Mouse (Mus musculus) small intestine, adult 2 months (tissue): Measurements from ENCODE around the gene Nde1. TPM values are rescaled to one million over a fixed set of nuclear protein-coding genes. Genes with fewer than 3 reads are reported as not detected.

Experiments used
- H3K27ac ChIP-seq: fragments of 200-500 bp; 2 replicates; pipeline ENCODE4 v1.5.1; 2012; ENCODE audit warnings: low read depth, low read length, control low read depth, inconsistent platforms; ENCODE audit not compliant: insufficient read depth
- H3K27me3 ChIP-seq: fragments of 200-500 bp; 2 replicates; pipeline ENCODE4 v1.6.1; 2012; ENCODE audit warnings: mild to moderate bottlenecking, moderate library complexity, low read length, inconsistent platforms; ENCODE audit not compliant: control insufficient read depth, insufficient read depth
- H3K36me3 ChIP-seq: fragments of 200-500 bp; 2 replicates; pipeline ENCODE4 v1.6.1; 2012; ENCODE audit warnings: mild to moderate bottlenecking, low read length, control low read depth, inconsistent platforms; ENCODE audit not compliant: control insufficient read depth, insufficient read depth
- H3K4me1 ChIP-seq: fragments of 200-500 bp; 2 replicates; pipeline ENCODE4 v1.6.1; 2012; ENCODE audit warnings: low read length, inconsistent platforms, mixed read lengths; ENCODE audit not compliant: control insufficient read depth, insufficient read depth, insufficient read length
- H3K4me3 ChIP-seq: fragments of 200-500 bp; 2 replicates; pipeline ENCODE4 v1.5.1; 2012; ENCODE audit warnings: low read depth, mild to moderate bottlenecking, control low read depth, inconsistent platforms, low read length, moderate library complexity
- CTCF ChIP-seq: fragments of 200-500 bp; IDR thresholded peaks from 2 replicates; pipeline ENCODE4 v1.5.1; 2012; ENCODE audit warnings: low read depth, mild to moderate bottlenecking, control low read depth, inconsistent platforms, low read length, moderate library complexity, mixed read lengths; ENCODE audit not compliant: insufficient replicate concordance, insufficient read length; ENCODE audit errors: extremely low read depth
- POLR2A ChIP-seq: fragments of 200-500 bp; IDR thresholded peaks from 2 replicates; pipeline ENCODE4 v1.6.1; 2012; ENCODE audit warnings: low read depth, mild to moderate bottlenecking, control low read depth, inconsistent platforms, low read length, moderate library complexity
- WGBS: fragments of 180-500 bp; shearing (Covaris S2); methylation state at CpG from one replicate; pipeline ENCODE4 v1.1.7; 2018; 5-methylcytosine and 5-hydroxymethylcytosine counted together
- polyA plus RNA-seq: library from polyadenylated mRNA; depleted of rRNA; stranded (reverse); fragments of >200 nt; gene quantifications from 2 replicates; pipeline ENCODE4 v1.2.3, GENCODE M21; 2012; rRNA removed

The Nde1 gene
- polyA plus RNA-seq, result 9.7 and 15.8 TPM in 2 replicates

DNA sequence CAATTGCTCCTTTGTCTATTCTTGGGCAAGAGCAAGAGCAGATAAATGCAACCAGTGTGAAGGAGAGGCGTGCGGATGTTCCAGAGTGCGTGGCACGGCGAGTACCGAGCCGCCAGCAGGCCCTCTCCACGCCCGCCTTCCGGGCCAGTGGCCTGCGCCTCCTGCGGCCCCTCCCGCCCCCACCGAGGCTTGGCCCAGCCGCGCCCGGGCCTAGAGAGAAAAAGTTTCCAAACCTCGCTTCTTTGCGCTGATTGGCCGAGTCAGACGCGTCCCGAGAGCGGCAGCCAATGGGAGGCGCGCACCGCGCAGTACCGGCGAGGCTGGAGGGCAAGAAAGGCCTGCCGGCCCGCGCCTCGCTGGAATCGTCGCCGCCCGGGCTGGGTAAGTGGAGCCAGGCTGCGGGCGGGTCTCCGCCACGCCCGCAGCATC, at the start of gene Nde1, which contains the start of gene Marf1:
Nde1 (plus strand) TSS at position 288 of the 429 bp plus-strand sequence.
Marf1 (minus strand) TSS at position 364 of the 429 bp plus-strand sequence.
- under 1% methylated on average over 43 of the region's 43 CpGs for WGBS
- TF ChIP-seq CTCF (no peak), POLR2A (peak; percentile 95)
- Histone ChIP-seq H3K4me3 (peak within 1 kb of the TSS; percentile 92), H3K36me3 (no peaks in the 10 kb centered on the region), H3K27me3 (no peaks in the 10 kb centered on the region), H3K27ac (peak within 1 kb of the TSS; percentile 93), H3K4me1 (peaks cover 2% of the 10 kb centered on the region; the same call in 1 of the 2 replicates)

DNA sequence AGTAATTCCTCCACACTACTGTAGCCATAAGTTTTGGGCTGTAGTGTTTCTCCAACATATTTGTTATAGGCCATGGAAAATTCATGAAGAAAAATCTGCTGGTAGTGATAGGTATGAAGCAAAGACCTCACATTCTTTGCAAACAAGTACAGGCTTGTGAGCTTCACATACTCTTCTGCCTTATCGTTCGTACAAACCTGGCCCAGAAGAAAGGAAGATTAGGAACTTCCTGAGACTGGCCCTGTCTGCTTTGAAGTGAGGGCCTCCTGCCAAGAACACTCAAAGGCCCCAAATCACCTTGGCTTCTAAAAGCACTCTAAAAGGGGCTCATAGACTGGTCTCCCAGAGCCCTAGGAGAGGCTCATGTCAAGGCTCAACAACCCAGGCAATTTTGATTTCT, 45.8 kb upstream of the Nde1 start:
- 48% methylated on average over 2 of the region's 2 CpGs for WGBS
- H3K36me3 ChIP-seq, result peaks cover 67% of the 10 kb centered on the region

DNA sequence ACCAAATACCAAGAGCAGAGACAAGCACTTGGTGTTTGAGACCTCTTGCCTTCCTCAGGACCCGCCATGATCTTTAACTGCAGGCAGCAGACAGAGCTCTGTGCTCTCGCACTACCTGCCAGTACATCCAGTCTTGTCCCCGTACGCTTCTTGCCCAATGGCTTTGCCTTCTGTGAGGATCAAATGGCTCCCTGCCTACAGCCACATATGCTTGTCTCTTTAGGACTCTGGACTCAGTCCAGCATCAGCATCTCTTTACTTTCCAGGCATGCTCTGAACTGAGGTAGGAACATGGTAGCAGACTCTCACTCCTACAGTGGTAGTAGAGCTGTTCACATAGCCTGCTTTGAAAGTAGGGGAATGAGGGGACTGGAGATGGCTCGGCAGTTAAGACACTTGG, 42.1 kb upstream of the Nde1 start:
- no peak for TF ChIP-seq POLR2A
- Histone ChIP-seq H3K27me3 (no peaks in the 10 kb centered on the region), H3K4me1 (no peaks in the 10 kb centered on the region), H3K27ac (no peak overlapping the region), H3K36me3 (peaks cover 64% of the 10 kb centered on the region), H3K4me3 (no peak overlapping the region)
- WGBS, result 93% methylated on average over 5 of the region's 5 CpGs

More for the DNA sequence above, 45.8 kb upstream of the Nde1 start:
- Histone ChIP-seq H3K27me3 (no peaks in the 10 kb centered on the region), H3K4me3 (no peak overlapping the region), H3K4me1 (no peaks in the 10 kb centered on the region), H3K27ac (no peak overlapping the region)
- TF ChIP-seq POLR2A, result no peak

DNA sequence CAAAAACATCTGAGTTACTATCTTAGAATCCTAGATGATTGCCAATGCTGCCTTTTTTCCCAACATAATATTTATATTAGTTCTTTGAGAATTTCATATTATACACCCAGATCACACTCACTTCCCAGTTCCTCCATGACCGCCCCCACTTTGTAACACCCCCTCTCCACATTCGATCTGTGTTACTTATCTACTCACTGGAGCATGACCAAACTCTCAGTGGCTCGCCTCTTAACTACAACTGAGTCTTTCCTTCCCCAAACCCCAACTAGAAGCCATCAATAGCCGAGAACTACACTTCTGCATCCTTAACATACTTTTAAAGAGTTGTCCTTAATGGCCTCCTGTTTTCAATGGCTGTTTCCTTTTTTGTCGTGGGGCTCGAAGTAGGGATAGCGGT, 41.5 kb upstream of the Nde1 start:
- Histone ChIP-seq H3K27ac (no peak overlapping the region), H3K4me3 (no peak overlapping the region), H3K27me3 (no peaks in the 10 kb centered on the region), H3K36me3 (peaks cover 62% of the 10 kb centered on the region), H3K4me1 (no peaks in the 10 kb centered on the region)
- no peak for TF ChIP-seq POLR2A
- no peak for TF ChIP-seq CTCF
- 96% methylated on average over 7 of the region's 7 CpGs for WGBS

DNA sequence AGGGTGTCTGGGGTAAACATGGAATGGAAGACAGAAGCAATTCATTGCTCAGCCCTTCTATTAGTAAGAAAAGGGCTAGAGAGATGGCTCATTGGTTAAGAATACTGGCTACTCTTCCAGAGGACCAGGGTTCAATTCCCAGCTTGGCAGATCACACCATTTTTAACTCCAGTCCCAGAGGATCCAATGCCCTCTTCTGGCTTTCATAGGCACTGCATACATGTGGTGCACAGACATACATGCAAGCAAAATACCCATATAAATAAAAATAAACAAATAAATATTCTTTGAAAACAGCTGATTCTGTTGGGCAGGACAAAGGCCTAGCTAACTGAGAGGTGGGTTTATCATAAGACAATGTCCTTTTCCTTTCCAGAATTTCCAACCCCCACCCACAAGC, 40.5 kb upstream of the Nde1 start:
- Histone ChIP-seq H3K4me1 (no peaks in the 10 kb centered on the region), H3K27me3 (no peaks in the 10 kb centered on the region), H3K4me3 (no peak overlapping the region), H3K27ac (no peak overlapping the region), H3K36me3 (peaks cover 59% of the 10 kb centered on the region)
- TF ChIP-seq CTCF (no peak), POLR2A (no peak)

DNA sequence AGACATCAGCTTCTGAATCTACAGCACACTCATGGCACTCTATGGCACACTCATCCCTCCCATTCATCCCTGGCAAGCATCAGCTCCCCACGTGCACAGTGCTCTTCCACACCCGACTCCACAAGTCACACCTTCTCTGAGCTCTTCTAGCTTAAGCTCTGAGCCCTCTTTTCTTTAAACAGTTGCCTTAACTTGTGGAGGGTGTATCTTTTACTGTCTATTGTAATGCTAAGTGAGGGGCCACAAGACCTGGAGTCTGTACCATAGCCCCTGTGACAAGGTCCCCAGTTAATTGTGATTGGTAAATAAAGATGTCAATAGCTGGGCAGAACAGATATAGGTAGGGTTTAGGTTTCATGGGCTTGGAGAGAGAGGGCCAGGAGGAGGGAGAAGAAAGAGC, 39.2 kb upstream of the Nde1 start:
- 88% methylated on average over 2 of the region's 2 CpGs for WGBS
- no peak for TF ChIP-seq CTCF
- no peak for TF ChIP-seq POLR2A
- no peaks in the 10 kb centered on the region for H3K4me1 ChIP-seq
- peaks cover 66% of the 10 kb centered on the region for H3K36me3 ChIP-seq
- no peak overlapping the region for H3K27ac ChIP-seq
- no peaks in the 10 kb centered on the region for H3K27me3 ChIP-seq
- H3K4me3 ChIP-seq, result no peak overlapping the region

DNA sequence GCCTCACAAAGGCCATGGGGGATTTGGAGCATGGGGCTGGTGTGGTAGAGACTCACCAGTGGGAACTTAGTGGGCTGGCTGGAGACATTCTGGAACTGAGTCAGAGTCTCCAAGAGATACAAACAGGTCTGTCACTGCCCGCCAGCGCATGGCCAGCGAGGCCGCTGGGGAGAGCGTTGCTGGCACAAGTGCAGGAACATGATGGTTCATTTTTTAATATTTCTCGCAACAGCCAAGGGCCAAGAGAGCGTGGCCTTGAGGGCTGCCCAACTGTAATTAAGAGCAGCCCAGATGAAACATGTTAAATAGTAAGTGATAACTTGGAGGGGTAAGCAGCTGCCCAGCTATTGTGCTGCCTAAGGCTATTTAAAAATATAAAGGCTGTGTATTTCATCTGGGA, 38.4 kb upstream of the Nde1 start:
- no peaks in the 10 kb centered on the region for H3K27me3 ChIP-seq
- H3K27ac ChIP-seq, result no peak overlapping the region
- H3K36me3 ChIP-seq, result peaks cover 65% of the 10 kb centered on the region
- 97% methylated on average over 7 of the region's 7 CpGs for WGBS
- TF ChIP-seq POLR2A, result no peak
- TF ChIP-seq CTCF, result no peak
- H3K4me1 ChIP-seq, result no peaks in the 10 kb centered on the region
- no peak overlapping the region for H3K4me3 ChIP-seq

DNA sequence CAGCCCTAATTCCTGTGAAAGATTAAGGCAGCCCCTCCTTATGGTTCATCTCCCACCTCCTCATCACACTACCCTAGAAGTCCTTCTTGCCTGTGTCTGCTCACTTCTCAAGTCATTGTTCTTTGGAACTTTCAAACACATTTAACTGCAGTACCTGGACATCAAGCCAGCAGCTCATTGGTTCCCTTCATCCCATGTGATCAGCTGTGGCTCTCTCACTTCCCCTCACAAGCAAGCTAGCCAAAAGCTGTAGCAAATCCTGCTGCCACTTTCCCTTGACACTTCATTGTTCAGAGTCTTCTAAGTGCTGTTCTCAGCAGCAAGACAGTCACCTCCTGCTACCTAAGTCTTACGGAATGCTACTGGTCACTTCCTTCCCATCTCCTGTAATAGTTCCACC, 37.8 kb upstream of the Nde1 start:
- WGBS, result 92% methylated on average over 1 of the region's 1 CpGs
- peaks cover 66% of the 10 kb centered on the region for H3K36me3 ChIP-seq
- H3K4me1 ChIP-seq, result no peaks in the 10 kb centered on the region
- H3K4me3 ChIP-seq, result no peak overlapping the region
- TF ChIP-seq POLR2A (no peak), CTCF (no peak)
- H3K27ac ChIP-seq, result no peak overlapping the region
- no peaks in the 10 kb centered on the region for H3K27me3 ChIP-seq
